Mouse (Mus musculus): ENCODE measurements at regions not wholly inside any gene's neighbourhood (a gene's known extent, or its start where the extent isn't known, plus 50 kb on each side); places are given as distances from the start of the nearest gene placed in this dataset.
A peak's percentile ranks its signal among the peaks of the same experiment; 100 is the strongest.

DNA sequence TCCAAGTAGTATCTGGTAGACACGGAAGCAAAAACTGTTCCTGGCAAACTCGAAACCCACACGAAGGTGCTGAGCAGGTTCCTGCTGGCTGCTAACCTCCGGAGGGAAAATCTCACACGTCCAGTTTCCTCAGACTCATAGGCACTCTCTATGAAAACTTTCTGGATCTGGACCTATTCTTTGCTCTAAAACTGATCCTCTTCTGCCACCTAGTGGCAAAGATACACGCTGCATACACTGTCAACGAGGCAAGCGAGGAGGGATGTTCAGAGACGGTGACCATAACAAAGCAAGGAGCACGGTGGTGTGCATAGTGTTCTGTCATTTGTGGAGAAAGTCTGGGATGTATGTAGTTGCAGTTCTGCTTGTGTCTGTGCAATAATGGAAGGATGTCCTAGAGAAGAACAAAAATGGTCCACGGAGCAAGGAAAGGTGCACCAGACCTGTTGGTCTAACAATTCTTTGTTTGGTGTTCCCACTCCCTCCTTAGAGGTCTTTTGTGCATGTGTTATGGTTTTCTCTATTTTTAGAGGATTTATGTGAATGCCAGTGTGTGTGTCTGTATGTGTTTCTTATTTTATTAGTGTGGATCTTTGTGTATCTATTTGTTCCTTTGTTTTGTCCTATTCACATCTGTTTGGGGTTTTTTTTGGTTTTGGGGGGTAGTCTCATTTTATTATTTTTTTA lies 57.0 kb upstream of the Siglech start:
- DNase-seq (ENCODE audit: low read depth), result peak; percentile 30
